Mouse (Mus musculus) neural tube, embryonic 10.5 days (tissue): ENCODE measurements around the gene Nisch.

Experiments used
- DNase-seq: peaks from one replicate; pipeline ENCODE4 v3.0.0-alpha.2; 2017; ENCODE audit warnings: low spot score; ENCODE audit errors: extremely low spot score

Gene Nisch

DNA sequence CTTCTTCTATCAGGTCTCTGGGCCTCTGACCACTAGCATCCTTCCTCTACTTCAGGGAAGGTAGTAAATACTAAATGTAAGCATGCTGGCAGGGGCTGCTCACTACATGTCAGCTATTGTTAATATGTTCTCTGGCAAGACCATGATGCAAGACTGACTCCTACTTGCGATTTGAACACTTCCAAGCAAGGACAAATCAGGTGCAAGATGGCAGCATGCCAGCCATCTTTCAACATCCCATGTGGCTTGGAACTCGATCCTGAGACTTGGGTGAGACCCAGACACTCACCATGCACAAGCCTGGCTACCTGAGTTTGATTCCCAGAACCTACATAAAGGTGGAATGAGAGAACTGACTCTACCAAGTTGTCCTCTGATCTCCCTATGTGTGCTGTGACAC, 24.8 kb downstream of the Nisch start:
- DNase-seq = no peak

DNA sequence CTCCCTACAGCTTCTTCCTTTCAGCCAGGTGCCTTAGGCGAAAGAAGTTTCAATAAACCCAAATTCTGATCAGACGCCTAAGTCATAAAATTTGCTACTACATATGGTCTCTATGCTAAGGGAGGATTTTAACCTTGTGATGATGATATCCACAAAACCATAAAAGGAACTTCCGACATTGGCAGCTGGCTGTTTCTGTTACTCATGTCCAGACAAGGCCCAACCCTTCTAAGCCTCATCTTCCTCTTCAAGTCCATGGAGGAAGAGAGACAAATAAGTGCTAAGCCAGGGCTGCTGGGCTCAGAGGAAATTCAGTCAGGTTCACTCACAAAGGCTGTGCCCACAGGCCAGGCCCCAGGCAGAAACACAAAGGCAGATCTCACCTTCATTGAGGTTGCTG, 27.4 kb downstream of the Nisch start:
- no peak for DNase-seq

DNA sequence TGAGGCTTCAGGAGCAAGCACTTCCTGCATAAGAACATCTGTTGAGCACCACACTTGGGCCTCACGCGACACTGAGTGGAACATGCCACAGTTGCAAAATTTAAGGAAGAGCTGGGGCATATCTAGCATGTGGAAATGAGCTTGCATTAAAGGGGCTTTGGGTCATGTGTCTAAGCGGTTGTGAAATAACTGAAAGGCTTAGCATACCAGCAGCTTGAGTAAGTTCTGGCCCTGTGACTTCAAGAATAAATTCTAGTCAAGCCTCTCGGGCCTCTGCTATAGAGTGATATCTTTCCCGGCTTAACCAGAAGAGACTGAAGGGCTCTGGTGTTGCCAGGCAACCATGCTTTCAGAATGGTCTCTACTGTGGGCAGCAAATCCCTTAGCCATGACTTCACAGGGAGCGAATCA, 28.0 kb downstream of the Nisch start:
- no peak for DNase-seq

DNA sequence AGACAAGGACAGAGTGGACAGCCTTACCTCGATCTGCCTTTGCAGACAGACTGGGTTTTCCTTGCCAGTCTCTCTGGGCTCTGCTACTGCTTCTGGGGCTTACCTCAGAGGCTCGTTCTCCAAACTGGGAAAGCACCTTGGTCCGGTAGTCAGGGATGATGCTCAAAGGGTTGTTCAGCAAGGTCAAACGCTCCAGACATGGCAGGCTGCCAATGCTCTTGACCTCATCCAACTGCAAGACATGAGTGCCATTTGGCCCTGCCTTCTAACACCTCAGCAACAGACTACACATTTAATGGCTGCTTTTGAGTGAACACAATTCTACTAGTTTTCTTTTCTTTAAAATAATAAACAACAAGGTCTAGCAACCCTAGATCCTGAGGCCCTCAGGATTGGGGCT, 30.1 kb downstream of the Nisch start:
- DNase-seq = no peak

DNA sequence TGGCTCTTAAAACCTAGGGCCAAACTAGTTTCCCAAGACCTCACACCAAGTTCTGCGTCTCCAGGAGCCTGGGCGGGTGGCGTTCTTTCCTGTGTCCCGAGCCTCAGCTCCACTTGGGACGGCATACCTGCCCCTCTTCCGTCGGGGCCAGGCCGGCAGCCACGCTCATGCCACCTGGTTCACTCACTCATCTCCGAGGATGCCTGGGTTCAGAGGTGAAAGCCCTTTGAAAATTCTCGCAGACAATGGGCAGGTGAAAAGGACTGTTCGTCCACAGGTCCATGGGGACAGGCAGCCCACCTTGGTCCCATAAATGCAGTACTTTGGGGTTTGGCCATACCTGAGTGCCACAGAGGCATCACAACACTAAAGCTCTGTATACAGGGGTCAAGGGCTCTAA, 32.6 kb downstream of the Nisch start:
- no peak for DNase-seq

DNA sequence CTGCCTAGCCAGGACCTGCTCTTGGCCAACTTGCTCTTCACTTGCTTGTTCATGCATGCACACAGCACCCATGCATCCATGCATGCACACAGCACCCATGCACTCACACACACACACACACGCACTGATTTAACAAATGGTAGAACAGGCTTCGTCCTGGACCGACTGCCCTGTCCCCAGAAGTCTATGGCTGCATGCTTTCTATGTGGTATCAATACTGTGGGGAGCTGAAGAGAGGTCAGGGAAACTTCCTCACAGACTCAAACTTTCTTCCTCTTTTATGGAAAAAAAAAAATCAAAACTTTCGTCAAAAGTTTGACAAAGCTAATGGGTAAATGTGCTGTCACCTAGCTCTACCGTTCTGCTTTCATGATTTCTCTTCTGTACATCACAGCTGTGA, 33.2 kb downstream of the Nisch start:
- no peak for DNase-seq

DNA sequence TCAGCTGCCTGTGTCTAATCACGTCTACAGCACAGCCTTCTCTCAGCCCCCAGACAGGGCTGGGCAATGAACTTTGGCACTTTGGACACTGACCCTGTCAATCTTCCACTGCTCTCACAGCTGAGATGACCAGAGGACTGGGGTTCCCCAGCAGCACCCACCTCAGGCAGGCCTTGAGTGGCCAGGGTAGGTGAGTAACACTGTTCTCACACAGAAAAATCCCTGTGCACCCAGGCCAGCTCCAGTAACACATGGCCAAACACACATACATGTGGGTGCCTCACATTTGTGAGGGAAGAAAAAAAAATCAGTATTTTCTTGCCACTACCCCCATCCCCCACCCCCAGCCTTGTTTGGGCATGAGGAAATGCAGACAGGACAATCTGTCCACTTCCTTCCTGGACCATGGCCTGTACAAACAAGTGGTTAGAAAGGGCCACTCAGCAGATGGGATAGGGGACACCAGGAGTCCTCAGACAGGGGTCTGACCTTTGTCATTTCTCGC, 33.9 kb downstream of the Nisch start:
- DNase-seq = no peak

DNA sequence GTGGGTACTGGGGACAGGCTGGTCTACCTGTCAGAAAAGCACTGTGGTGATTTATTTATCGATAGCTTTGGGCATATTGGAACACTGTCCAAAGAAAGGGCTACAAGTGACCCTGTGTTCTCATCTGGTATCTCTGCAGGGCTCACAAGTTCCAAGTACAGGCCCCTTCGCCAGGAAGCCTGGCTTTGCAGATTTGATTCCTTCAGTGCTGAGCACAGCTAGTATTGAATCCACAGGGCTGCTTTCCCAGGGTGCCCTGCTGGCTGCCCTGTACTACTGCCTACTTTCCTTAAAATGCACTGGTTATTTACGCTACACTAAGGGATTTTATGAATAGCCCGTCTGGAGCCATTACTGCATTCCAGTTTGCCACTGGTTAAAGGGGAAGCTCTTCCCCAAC, 35.2 kb downstream of the Nisch start:
- no peak for DNase-seq

DNA sequence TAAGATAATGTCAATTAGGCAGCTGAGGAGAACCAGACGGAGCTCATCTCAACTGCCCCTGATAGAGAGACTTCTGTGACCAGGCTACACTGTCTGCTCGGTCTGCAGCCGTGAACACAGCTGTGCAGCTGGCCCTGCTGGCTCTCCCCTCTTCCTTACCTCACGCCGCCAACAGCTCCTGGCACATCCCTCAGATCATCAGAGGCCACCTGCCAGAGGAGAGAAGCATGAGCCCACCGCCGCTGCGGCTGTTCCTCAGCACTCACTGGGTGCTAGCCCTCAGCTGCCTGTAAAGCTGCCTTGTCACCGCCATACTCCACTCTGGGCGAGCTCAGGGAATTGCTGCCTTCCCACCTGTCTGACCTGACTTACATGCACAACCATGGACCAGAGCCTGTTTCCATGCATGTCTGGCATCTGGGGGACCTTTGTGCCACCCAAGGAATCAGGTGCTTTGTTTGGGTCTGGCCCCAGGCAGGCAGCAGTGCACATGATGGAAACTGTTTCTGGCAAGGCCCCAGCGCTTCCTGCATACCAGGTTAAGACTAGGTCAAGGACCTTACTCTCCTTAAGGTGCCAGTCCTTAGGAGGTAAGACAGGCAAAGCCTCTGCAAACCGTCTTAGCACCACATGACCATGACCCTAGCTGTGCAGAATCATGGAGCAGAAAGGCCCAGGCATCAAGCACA, 36.9 kb downstream of the Nisch start:
- DNase-seq = no peak

DNA sequence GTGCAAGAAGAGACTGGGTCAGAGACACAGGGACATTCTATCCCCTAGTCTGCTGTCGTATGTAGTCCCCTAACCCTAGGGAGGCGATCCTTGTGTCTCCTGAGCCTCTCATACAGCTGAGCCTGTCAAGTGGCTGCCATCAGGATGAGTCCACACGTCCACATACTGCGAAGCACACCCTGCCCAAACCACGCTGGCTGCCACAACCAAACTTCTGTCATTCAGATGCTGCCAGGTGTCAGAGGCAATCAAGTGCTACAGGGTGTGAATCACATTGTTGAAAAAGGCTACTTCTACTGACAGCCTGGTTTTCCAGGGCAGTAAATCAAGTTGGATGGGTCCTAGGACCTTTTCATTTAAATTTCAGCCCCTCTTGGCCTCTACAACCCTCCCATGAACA, 39.0 kb downstream of the Nisch start:
- DNase-seq = no peak

DNA sequence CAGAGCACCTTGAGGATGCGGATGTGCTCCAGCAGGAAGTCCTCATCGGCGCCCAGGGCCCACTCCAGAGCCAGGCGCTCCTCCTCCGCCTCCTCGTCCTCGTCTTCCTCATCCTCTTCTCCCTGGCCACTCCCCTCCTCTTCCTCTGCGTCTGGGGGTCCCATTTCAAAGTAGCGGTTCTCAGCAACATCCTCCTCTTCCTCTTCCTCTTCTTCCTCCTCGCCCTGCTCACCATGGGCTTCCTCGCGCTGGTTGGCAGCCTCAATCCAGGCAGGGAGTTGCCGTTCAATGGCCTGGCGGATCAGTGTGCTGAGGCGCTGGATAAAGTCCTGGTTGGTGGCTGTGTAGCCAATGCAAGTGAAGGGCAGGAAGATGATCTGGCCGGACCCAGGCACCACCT, 39.5 kb downstream of the Nisch start:
- DNase-seq = no peak

DNA sequence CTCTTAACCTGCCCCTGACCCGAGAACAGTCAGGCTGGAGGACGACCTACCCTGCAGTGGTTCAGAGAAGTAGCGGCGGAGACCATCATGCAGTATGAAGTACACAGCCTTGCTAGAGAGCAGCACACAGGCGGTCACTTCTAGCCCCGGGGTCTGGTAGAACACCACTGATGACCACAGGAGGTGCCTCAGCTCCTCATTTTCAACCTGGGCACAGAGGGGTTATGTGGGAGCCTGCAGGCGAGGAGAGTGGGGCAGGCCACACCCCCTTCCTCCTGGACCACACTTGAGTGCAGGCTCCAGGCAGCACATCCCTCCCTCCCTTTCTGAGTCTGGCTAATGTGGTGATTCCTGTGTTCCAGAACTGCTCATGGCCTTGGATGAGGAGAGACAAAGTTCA, 43.2 kb downstream of the Nisch start:
- no peak for DNase-seq

DNA sequence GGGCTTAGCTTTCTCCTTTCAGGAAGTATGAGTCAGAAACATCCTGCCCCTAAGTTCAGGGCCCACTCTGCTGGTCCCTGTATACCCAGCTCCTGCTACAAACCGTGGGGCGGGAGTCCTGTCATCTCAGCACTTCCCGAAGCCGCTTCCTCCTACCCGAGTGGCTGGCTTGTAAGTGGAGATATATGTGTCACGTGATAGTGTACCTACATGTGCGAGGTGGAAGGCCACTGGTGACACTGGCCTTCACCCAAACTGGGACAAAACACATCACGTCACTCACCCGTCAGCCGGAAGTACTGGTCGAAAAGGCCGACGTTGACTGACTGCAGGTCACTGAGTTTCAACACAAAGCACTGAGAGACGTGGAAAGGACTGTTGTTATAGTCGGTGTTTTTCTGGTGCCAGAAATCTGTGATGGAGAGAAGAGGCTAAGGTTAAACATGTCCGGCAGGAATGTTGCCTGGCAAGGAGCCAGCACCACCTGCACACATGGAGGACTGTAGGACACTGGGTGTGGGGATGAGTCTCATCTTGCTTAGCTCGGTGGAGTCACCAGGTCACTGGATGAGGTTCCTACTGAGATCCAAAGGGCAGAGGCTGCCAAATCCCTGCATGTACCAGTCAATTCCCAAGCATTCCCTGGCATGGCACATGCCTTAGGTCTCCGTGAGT, 43.8 kb downstream of the Nisch start:
- DNase-seq = no peak

DNA sequence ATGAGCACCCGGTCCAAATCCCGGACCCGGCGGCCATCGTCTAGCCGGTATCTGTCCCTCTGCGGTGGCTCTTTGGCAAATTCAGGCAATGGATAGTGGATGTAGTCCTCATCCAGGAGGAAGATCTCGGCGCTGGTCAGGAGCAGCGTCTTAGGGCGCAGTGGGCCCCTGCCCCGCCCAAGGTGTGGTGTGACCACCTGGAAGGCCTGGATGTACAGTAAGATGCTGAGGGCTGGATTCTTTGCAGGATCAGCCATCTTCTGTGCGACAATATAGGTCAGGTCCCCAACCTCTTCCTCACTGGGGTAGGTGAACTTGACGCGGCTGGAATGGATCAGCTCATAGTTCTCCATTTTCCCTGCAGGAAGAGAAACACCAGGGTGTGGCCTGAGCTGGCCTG, 44.9 kb downstream of the Nisch start:
- DNase-seq = no peak

DNA sequence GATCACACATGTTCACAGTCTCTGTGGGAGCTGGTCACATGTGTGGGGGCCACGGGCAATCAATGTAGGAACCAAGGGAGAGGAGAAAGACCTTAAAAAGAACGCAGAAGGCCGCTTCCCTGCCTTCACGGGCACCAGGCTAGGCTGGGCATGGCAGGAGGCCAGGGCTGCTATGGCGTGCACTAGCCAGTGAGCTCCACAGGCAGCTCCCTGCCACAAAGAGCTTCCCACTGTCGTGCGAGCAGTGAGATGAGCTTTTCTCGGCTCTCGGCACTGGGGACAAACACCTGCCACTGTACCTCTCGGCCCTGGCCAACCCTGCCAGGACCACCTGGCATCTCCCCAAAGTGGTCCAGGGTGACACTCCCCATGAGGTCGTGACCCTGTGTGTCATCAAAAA, 45.4 kb downstream of the Nisch start:
- DNase-seq = no peak

DNA sequence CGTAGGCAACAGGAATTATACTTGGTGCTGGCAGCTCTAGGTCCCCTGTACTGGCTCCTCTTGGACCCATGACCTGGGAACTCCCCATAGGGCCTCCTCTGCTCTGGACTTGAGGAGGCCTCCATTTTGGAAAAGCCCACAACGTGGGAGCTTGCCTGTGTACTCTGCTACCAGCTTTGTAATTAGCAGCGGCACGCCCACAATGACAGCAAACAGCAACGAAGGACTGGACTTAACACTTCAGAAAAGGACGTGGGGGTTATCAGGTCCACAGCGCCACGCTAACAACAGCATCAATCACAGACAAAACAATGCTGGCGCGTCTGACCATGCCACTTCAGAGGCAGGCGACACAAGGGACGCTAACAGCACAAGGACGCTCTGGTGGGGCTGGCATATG, 45.8 kb downstream of the Nisch start:
- no peak for DNase-seq

DNA sequence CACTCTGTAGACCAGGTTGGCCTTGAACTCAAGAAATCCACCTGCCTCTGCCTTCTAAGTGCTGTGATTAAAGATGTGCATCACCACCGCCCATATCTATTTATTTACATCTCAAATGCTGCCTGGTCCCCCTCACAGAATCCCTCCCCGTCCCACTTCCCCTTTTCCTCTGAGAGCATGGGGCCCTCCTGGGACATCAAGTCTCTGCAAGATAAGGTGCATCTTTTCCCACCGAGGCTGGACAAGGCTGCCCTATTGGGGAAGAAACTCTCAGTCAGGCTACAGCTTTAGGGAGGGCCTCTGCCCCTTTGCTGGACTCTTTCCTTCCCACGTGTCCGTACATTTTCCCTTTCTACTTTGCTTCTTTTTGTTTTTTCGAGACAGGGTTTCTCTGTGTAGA, 47.2 kb downstream of the Nisch start:
- DNase-seq = no peak

DNA sequence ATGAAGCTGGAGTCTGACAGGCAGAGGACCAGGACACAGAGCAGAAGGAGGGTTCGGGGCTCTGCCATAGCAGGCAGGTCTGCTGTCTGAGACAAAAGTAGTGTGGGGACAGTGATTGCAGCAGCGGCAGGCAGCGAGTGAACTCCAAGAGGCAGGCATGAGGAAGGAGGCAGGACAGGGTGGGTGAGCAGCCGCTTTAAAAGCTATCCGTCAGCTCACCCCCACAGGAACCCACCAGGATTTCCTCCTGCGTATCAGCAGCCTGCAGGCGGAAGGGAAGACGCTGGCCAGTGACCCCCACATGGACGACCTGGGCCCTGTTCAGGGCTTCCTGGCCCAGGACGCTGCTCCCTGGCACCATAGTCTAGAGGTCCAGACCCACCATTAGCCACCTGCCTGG, 48.3 kb downstream of the Nisch start, which contains the start of gene Stab1:
TSS of gene Stab1 (minus strand) at position 217 of the 400 bp plus-strand sequence.
- no peak for DNase-seq

DNA sequence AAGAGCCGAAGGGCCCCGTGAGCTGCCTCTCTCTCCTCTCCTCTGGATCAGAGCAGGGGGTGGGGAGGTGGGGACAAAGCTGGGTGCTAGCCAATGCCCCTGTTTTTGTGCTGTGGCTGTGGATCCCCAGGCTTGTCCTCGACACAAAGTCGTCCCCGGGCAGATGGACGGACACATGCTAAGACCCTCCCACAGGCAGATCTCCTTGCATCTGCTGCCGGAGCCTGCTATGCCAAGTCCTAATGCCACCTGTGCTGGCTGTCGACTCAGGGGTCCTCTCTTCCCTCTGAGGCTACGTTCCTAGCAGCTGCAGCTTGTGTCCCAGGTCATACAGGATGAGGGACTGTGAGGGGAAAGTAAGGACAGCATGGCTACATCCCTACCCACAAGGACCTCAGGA, 49.9 kb downstream of the Nisch start:
- no peak for DNase-seq

DNA sequence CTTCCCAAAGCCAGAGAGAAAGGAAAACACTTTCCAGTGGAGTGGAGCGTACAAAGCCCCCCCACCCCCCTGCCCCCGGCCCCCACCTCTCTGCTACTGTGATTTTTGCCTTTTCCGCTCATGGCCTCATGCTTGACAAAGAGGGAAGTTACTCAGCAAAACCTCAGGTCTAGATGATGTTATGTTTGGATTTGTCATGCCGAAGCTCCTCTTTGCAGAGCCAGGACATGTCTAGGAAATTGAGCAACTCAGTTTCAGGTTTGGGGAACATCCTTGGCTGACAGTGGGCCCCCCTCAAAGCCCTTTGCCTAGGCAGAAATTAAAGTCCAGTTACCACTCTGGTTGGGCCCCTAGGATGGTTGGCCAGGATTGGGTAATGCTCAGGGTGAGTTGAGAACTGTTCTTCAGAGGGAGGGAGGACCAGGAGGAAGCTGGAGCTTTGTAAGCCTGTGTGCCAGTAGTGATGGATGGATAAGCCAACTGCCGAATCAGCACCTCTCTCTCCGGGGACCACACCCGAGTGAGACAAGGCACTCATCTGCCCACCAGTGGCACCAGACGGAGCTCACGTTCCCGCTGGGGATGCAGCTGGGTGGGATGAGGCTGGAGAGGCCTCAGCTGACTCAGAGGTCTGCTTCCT, 50.6 kb downstream of the Nisch start:
- no peak for DNase-seq

DNA sequence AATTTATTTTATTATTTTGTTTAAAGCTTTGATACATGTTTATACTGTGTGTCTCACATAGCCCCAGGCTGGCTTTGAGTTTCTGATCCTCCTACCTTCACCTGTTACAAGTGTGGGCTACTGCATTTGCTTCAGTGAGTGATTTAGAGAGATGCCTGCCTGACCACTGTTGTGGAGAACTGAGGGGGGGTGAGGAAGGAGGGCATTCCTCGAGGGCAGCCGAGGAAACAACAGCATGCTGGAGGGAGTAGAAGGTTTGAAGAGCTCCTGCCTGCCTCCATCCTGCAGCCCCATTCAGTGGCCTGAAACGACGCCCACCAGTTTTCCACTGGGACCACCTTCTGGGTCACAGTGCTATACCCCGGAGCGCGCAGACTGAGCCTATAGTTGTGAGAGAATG, 51.3 kb downstream of the Nisch start:
- no peak for DNase-seq

DNA sequence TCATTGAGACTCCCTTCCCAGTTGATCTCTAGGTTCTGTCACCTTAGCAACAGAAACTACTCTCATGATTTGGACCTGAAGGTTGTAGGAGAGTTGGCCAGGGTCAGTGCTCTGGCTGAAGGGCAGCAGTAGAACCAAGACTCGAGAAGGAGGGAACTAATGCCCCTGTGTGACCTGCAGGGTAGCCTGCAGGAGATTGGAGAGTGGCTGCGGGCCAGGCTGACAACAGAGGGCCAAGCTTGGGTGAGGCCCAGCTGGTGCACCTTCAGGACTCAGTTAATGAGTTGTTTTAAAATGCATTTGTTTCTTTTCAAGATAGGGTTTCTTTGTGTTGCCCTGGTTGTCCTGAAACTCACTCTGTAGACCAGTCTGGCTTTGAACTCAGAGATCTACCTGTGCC, 51.7 kb downstream of the Nisch start:
- DNase-seq = no peak

DNA sequence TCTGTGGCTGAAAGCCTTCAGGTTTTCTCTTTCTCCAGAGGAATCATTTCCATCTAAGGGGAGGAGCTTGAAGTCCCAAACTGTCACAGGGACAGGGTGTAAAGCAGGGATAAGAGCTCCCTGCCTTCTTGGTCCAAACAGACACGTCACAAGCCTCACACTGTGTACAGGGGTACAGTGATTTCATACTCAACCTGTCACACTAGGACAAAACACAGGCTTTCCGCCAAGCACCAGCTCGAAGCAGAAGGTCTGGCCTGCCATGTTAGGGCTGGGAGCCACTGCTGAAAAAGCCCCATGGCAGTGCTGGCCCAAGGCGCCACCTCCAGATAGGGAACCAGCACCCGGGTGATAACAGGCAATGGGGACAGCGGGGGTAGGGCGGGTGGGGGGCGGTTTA, 52.7 kb downstream of the Nisch start:
- DNase-seq = no peak
